Mouse (Mus musculus): ENCODE measurements at regions not wholly inside any gene's neighbourhood (a gene's known extent, or its start where the extent isn't known, plus 50 kb on each side); places are given as distances from the start of the nearest gene placed in this dataset.

- Histone ChIP-seq H3K27me3 (ENCODE audit: control insufficient read depth, insufficient read depth, low read length) (no peaks in the 10 kb centered on the region), H3K4me2 (ENCODE audit: low read depth, severe bottlenecking) (no peak overlapping the region), H3K4me3 (ENCODE audit: low read depth, low read length) (no peak overlapping the region), H3K36me3 (ENCODE audit: control insufficient read depth, insufficient read depth, low read length) (no peaks in the 10 kb centered on the region), H3K27ac (replicated peaks; ENCODE audit: low read depth, low read length) (no peak overlapping the region), H3K9me3 (ENCODE audit: control insufficient read depth, low read length) (no peaks in the 10 kb centered on the region), H3K9ac (ENCODE audit: low read length) (no peak overlapping the region), H3K4me1 (ENCODE audit: control insufficient read depth, insufficient read depth, low read length) (no peaks in the 10 kb centered on the region)
- no peak for ATAC-seq (ENCODE audit: insufficient number of reproducible peaks, low FRiP score, low TSS enrichment, low read depth)
- no peak for DNase-seq (ENCODE audit: low spot score)
- 88% methylated on average over 10 of the region's 10 CpGs for WGBS
These were observed 122.1 kb upstream of the Gm26657 start for GRCm38 (mm10) chr4:56617661-56618360.

GRCm38 (mm10) chr4:56612325-56612724 lies 127.5 kb upstream of the Gm26657 start:
- DNase-seq (ENCODE audit: low spot score) (no peak), ATAC-seq (ENCODE audit: insufficient number of reproducible peaks, low FRiP score, low TSS enrichment, low read depth) (no peak)
- H3K9ac ChIP-seq (ENCODE audit: low read length): no peak overlapping the region
- no peaks in the 10 kb centered on the region for H3K27me3 ChIP-seq (ENCODE audit: control insufficient read depth, insufficient read depth, low read length)
- no peaks in the 10 kb centered on the region for H3K4me1 ChIP-seq (ENCODE audit: control insufficient read depth, insufficient read depth, low read length)
- no peak overlapping the region for H3K27ac ChIP-seq (replicated peaks; ENCODE audit: low read depth, low read length)
- H3K4me3 ChIP-seq (ENCODE audit: low read depth, low read length): no peak overlapping the region
- H3K36me3 ChIP-seq (ENCODE audit: control insufficient read depth, insufficient read depth, low read length): no peaks in the 10 kb centered on the region
- no peak overlapping the region for H3K4me2 ChIP-seq (ENCODE audit: low read depth, severe bottlenecking)
- WGBS: 81% methylated on average over 4 of the region's 4 CpGs
- no peaks in the 10 kb centered on the region for H3K9me3 ChIP-seq (ENCODE audit: control insufficient read depth, low read length)

GRCm38 (mm10) chr4:56611751-56612150 lies 128.1 kb upstream of the Gm26657 start:
- DNase-seq (ENCODE audit: low spot score) (no peak), ATAC-seq (ENCODE audit: insufficient number of reproducible peaks, low FRiP score, low TSS enrichment, low read depth) (no peak)
- Histone ChIP-seq H3K4me3 (ENCODE audit: low read depth, low read length) (no peak overlapping the region), H3K36me3 (ENCODE audit: control insufficient read depth, insufficient read depth, low read length) (no peaks in the 10 kb centered on the region), H3K4me2 (ENCODE audit: low read depth, severe bottlenecking) (no peak overlapping the region), H3K9ac (ENCODE audit: low read length) (no peak overlapping the region), H3K27me3 (ENCODE audit: control insufficient read depth, insufficient read depth, low read length) (no peaks in the 10 kb centered on the region), H3K4me1 (ENCODE audit: control insufficient read depth, insufficient read depth, low read length) (no peaks in the 10 kb centered on the region), H3K9me3 (ENCODE audit: control insufficient read depth, low read length) (no peaks in the 10 kb centered on the region), H3K27ac (replicated peaks; ENCODE audit: low read depth, low read length) (no peak overlapping the region)
- WGBS: 46% methylated on average over 4 of the region's 4 CpGs

- Histone ChIP-seq H3K27ac (replicated peaks; ENCODE audit: low read depth, low read length) (no peak overlapping the region), H3K36me3 (ENCODE audit: control insufficient read depth, insufficient read depth, low read length) (no peaks in the 10 kb centered on the region), H3K9ac (ENCODE audit: low read length) (no peak overlapping the region), H3K9me3 (ENCODE audit: control insufficient read depth, low read length) (no peaks in the 10 kb centered on the region), H3K4me1 (ENCODE audit: control insufficient read depth, insufficient read depth, low read length) (no peaks in the 10 kb centered on the region), H3K4me3 (ENCODE audit: low read depth, low read length) (no peak overlapping the region), H3K4me2 (ENCODE audit: low read depth, severe bottlenecking) (no peak overlapping the region), H3K27me3 (ENCODE audit: control insufficient read depth, insufficient read depth, low read length) (no peaks in the 10 kb centered on the region)
- WGBS: 88% methylated on average over 6 of the region's 6 CpGs
- ATAC-seq (ENCODE audit: insufficient number of reproducible peaks, low FRiP score, low TSS enrichment, low read depth): no peak
- no peak for DNase-seq (ENCODE audit: low spot score)
These were observed 129.6 kb upstream of the Gm26657 start for GRCm38 (mm10) chr4:56610273-56610672.

- no peak for DNase-seq (ENCODE audit: low spot score)
- Histone ChIP-seq H3K4me3 (ENCODE audit: low read depth, low read length) (no peak overlapping the region), H3K27me3 (ENCODE audit: control insufficient read depth, insufficient read depth, low read length) (no peaks in the 10 kb centered on the region), H3K4me1 (ENCODE audit: control insufficient read depth, insufficient read depth, low read length) (no peaks in the 10 kb centered on the region), H3K36me3 (ENCODE audit: control insufficient read depth, insufficient read depth, low read length) (no peaks in the 10 kb centered on the region), H3K9me3 (ENCODE audit: control insufficient read depth, low read length) (no peaks in the 10 kb centered on the region), H3K4me2 (ENCODE audit: low read depth, severe bottlenecking) (no peak overlapping the region), H3K27ac (replicated peaks; ENCODE audit: low read depth, low read length) (no peak overlapping the region), H3K9ac (ENCODE audit: low read length) (no peak overlapping the region)
- ATAC-seq (ENCODE audit: insufficient number of reproducible peaks, low FRiP score, low TSS enrichment, low read depth): no peak
- WGBS: 80% methylated on average over 4 of the region's 4 CpGs
These were observed 131.2 kb upstream of the Gm26657 start for GRCm38 (mm10) chr4:56608701-56609100.

- no peak overlapping the region for H3K4me2 ChIP-seq (ENCODE audit: low read depth, severe bottlenecking)
- H3K9me3 ChIP-seq (ENCODE audit: control insufficient read depth, low read length): no peaks in the 10 kb centered on the region
- no peak overlapping the region for H3K4me3 ChIP-seq (ENCODE audit: low read depth, low read length)
- no peak for ATAC-seq (ENCODE audit: insufficient number of reproducible peaks, low FRiP score, low TSS enrichment, low read depth)
- no peaks in the 10 kb centered on the region for H3K36me3 ChIP-seq (ENCODE audit: control insufficient read depth, insufficient read depth, low read length)
- WGBS: 88% methylated on average over 2 of the region's 2 CpGs
- H3K27ac ChIP-seq (replicated peaks; ENCODE audit: low read depth, low read length): no peak overlapping the region
- H3K9ac ChIP-seq (ENCODE audit: low read length): no peak overlapping the region
- H3K4me1 ChIP-seq (ENCODE audit: control insufficient read depth, insufficient read depth, low read length): no peaks in the 10 kb centered on the region
- no peaks in the 10 kb centered on the region for H3K27me3 ChIP-seq (ENCODE audit: control insufficient read depth, insufficient read depth, low read length)
- DNase-seq (ENCODE audit: low spot score): no peak
These were observed 141.5 kb upstream of the Gm26657 start for GRCm38 (mm10) chr4:56598398-56598797.

- H3K36me3 ChIP-seq (ENCODE audit: control insufficient read depth, insufficient read depth, low read length): no peaks in the 10 kb centered on the region
- no peak overlapping the region for H3K27ac ChIP-seq (replicated peaks; ENCODE audit: low read depth, low read length)
- H3K4me2 ChIP-seq (ENCODE audit: low read depth, severe bottlenecking): no peak overlapping the region
- no peak overlapping the region for H3K4me3 ChIP-seq (ENCODE audit: low read depth, low read length)
- no peaks in the 10 kb centered on the region for H3K4me1 ChIP-seq (ENCODE audit: control insufficient read depth, insufficient read depth, low read length)
- no peaks in the 10 kb centered on the region for H3K9me3 ChIP-seq (ENCODE audit: control insufficient read depth, low read length)
- H3K27me3 ChIP-seq (ENCODE audit: control insufficient read depth, insufficient read depth, low read length): no peaks in the 10 kb centered on the region
- no peak overlapping the region for H3K9ac ChIP-seq (ENCODE audit: low read length)
- ATAC-seq (ENCODE audit: insufficient number of reproducible peaks, low FRiP score, low TSS enrichment, low read depth) (no peak), DNase-seq (ENCODE audit: low spot score) (no peak)
These were observed 141.9 kb upstream of the Gm26657 start for GRCm38 (mm10) chr4:56597931-56598330.

- no peaks in the 10 kb centered on the region for H3K27me3 ChIP-seq (ENCODE audit: control insufficient read depth, insufficient read depth, low read length)
- no peak overlapping the region for H3K4me3 ChIP-seq (ENCODE audit: low read depth, low read length)
- H3K4me1 ChIP-seq (ENCODE audit: control insufficient read depth, insufficient read depth, low read length): no peaks in the 10 kb centered on the region
- H3K4me2 ChIP-seq (ENCODE audit: low read depth, severe bottlenecking): no peak overlapping the region
- ATAC-seq (ENCODE audit: insufficient number of reproducible peaks, low FRiP score, low TSS enrichment, low read depth) (no peak), DNase-seq (ENCODE audit: low spot score) (no peak)
- H3K9ac ChIP-seq (ENCODE audit: low read length): no peak overlapping the region
- no peaks in the 10 kb centered on the region for H3K9me3 ChIP-seq (ENCODE audit: control insufficient read depth, low read length)
- H3K36me3 ChIP-seq (ENCODE audit: control insufficient read depth, insufficient read depth, low read length): no peaks in the 10 kb centered on the region
- no peak overlapping the region for H3K27ac ChIP-seq (replicated peaks; ENCODE audit: low read depth, low read length)
- 70% methylated on average over 3 of the region's 3 CpGs for WGBS
These were observed 157.5 kb upstream of the Gm26657 start for GRCm38 (mm10) chr4:56582405-56582804.

All from limb, embryonic 11.5 days (tissue).